Mouse (Mus musculus): ENCODE data around the gene Ttc5.
A peak's percentile ranks its signal among the peaks of the same experiment; 100 is the strongest.

GRCm38 (mm10) chr14:50802843-50803562 is 17.7 kb upstream of the Ttc5 start:
- peak; percentile 53 for TF ChIP-seq CTCF (conservative IDR thresholded peaks at IDR 0.05; ENCODE audit: low read length)
- TF ChIP-seq POU5F1 (IDR thresholded peaks at IDR 0.05; ENCODE audit: borderline replicate concordance, low read length): no peak
- TF ChIP-seq NANOG (IDR thresholded peaks at IDR 0.05; ENCODE audit: borderline replicate concordance, low read length): no peak

All from E14TG2a.4 (cell line).